Mouse (Mus musculus): ENCODE results near the gene Olfr1443. TPM values are rescaled to one million over a fixed set of nuclear protein-coding genes. Genes with fewer than 3 reads are reported as not detected.

The Olfr1443 gene
- polyA plus RNA-seq, 1 experiment = not detected

- TF ChIP-seq POLR2A (IDR thresholded peaks at IDR 0.05; ENCODE audit: low read depth, low read length) (no peak), CTCF (IDR thresholded peaks at IDR 0.05; ENCODE audit: extremely low read depth, insufficient read length, insufficient replicate concordance, low read depth, low read length) (no peak)
- Histone ChIP-seq H3K4me3 (ENCODE audit: low read depth, low read length) (no peak within 1 kb of the TSS), H3K27ac (ENCODE audit: insufficient read depth, low read depth, low read length) (no peak within 1 kb of the TSS), H3K27me3 (ENCODE audit: control insufficient read depth, insufficient read depth, low read length) (no peaks in the 10 kb centered on the region), H3K36me3 (ENCODE audit: control insufficient read depth, insufficient read depth, low read length) (no peaks in the 10 kb centered on the region), H3K4me1 (ENCODE audit: control insufficient read depth, insufficient read depth, insufficient read length, low read length) (no peaks in the 10 kb centered on the region)
Measured at GRCm38 (mm10) chr19:12670139-12670538, 7.8 kb upstream of the Olfr1443 start, which contains the start of gene Olfr1442. Olfr1442 (plus strand) TSS chr19:12670439.

- no peaks in the 10 kb centered on the region for H3K36me3 ChIP-seq (ENCODE audit: control insufficient read depth, insufficient read depth, low read length)
- no peak overlapping the region for H3K27ac ChIP-seq (ENCODE audit: insufficient read depth, low read depth, low read length)
- TF ChIP-seq POLR2A (IDR thresholded peaks at IDR 0.05; ENCODE audit: low read depth, low read length) = no peak
- TF ChIP-seq CTCF (IDR thresholded peaks at IDR 0.05; ENCODE audit: extremely low read depth, insufficient read length, insufficient replicate concordance, low read depth, low read length) = no peak
- no peaks in the 10 kb centered on the region for H3K27me3 ChIP-seq (ENCODE audit: control insufficient read depth, insufficient read depth, low read length)
- 83% methylated on average over 4 of the region's 4 CpGs for WGBS
- no peaks in the 10 kb centered on the region for H3K4me1 ChIP-seq (ENCODE audit: control insufficient read depth, insufficient read depth, insufficient read length, low read length)
- H3K4me3 ChIP-seq (ENCODE audit: low read depth, low read length) = no peak overlapping the region
Measured at GRCm38 (mm10) chr19:12671051-12671450, 6.9 kb upstream of the Olfr1443 start.

DNA sequence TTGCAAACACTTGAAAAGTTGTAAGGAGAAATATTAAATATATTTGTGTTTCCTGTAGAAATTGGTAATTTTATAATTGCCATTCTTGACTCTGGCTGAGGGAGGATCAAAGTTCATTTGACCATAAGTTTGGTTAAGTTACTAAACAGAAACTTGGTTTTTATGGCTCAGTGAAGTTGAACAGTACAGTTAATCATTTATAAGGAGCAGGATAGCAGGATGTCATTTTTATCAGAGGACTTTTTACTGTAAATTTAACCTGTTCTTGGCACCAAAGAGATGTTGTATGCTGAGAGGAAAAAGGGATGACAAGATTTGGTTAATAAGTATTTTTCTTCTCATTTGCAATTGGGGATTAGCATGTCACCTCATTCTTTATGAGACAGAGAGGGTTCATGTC is 6.7 kb downstream of the Olfr1443 start:
- no peak overlapping the region for H3K4me3 ChIP-seq (ENCODE audit: low read depth, low read length)
- no peak overlapping the region for H3K27ac ChIP-seq (ENCODE audit: insufficient read depth, low read depth, low read length)
- H3K36me3 ChIP-seq (ENCODE audit: control insufficient read depth, insufficient read depth, low read length) = no peaks in the 10 kb centered on the region
- no peaks in the 10 kb centered on the region for H3K27me3 ChIP-seq (ENCODE audit: control insufficient read depth, insufficient read depth, low read length)
- TF ChIP-seq POLR2A (IDR thresholded peaks at IDR 0.05; ENCODE audit: low read depth, low read length) (no peak), CTCF (IDR thresholded peaks at IDR 0.05; ENCODE audit: extremely low read depth, insufficient read length, insufficient replicate concordance, low read depth, low read length) (no peak)
- H3K4me1 ChIP-seq (ENCODE audit: control insufficient read depth, insufficient read depth, insufficient read length, low read length) = 0 out of 2 replicates have a peak, but pooled peaks cover 3% of the 10 kb centered on the region

GRCm38 (mm10) chr19:12685231-12685630 is 7.3 kb downstream of the Olfr1443 start:
- no peaks in the 10 kb centered on the region for H3K27me3 ChIP-seq (ENCODE audit: control insufficient read depth, insufficient read depth, low read length)
- no peak overlapping the region for H3K27ac ChIP-seq (ENCODE audit: insufficient read depth, low read depth, low read length)
- 0 out of 2 replicates have a peak, but pooled peaks cover 3% of the 10 kb centered on the region for H3K4me1 ChIP-seq (ENCODE audit: control insufficient read depth, insufficient read depth, insufficient read length, low read length)
- TF ChIP-seq CTCF (IDR thresholded peaks at IDR 0.05; ENCODE audit: extremely low read depth, insufficient read length, insufficient replicate concordance, low read depth, low read length) (no peak), POLR2A (IDR thresholded peaks at IDR 0.05; ENCODE audit: low read depth, low read length) (no peak)
- no peak overlapping the region for H3K4me3 ChIP-seq (ENCODE audit: low read depth, low read length)
- no peaks in the 10 kb centered on the region for H3K36me3 ChIP-seq (ENCODE audit: control insufficient read depth, insufficient read depth, low read length)

GRCm38 (mm10) chr19:12695590-12695989 is 17.7 kb downstream of the Olfr1443 start, which contains the start of gene Keg1:
Keg1 (plus strand) TSS chr19:12695786.
- Histone ChIP-seq H3K4me1 (ENCODE audit: control insufficient read depth, insufficient read depth, insufficient read length, low read length) (no peaks in the 10 kb centered on the region), H3K27ac (ENCODE audit: insufficient read depth, low read depth, low read length) (no peak within 1 kb of the TSS), H3K27me3 (ENCODE audit: control insufficient read depth, insufficient read depth, low read length) (no peaks in the 10 kb centered on the region), H3K36me3 (ENCODE audit: control insufficient read depth, insufficient read depth, low read length) (no peaks in the 10 kb centered on the region), H3K4me3 (ENCODE audit: low read depth, low read length) (no peak within 1 kb of the TSS)
- no peak for TF ChIP-seq CTCF (IDR thresholded peaks at IDR 0.05; ENCODE audit: extremely low read depth, insufficient read length, insufficient replicate concordance, low read depth, low read length)
- TF ChIP-seq POLR2A (IDR thresholded peaks at IDR 0.05; ENCODE audit: low read depth, low read length) = no peak
- 42% methylated on average over 3 of the region's 3 CpGs for WGBS

DNA sequence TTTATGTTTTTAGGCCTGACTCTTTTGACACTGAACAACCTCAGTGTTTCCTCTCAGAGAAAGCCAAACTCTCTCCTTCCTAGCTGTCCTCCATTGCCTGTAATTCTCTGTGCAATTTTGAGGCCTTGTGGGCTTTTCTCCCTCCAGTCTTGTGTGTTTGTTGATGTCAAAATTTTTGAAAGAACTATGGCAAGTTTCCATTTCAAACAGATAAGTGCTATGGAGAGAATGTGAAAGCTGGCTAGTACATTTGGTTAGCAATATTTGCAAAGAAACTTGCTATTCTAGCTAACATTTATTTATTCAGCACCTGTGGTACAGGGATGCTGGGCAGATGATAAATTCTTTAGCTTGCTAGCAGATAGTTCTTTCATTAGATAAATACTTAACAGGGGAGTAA is 18.3 kb downstream of the Olfr1443 start:
- TF ChIP-seq CTCF (IDR thresholded peaks at IDR 0.05; ENCODE audit: extremely low read depth, insufficient read length, insufficient replicate concordance, low read depth, low read length) (no peak), POLR2A (IDR thresholded peaks at IDR 0.05; ENCODE audit: low read depth, low read length) (no peak)
- Histone ChIP-seq H3K36me3 (ENCODE audit: control insufficient read depth, insufficient read depth, low read length) (no peaks in the 10 kb centered on the region), H3K27ac (ENCODE audit: insufficient read depth, low read depth, low read length) (no peak overlapping the region), H3K4me1 (ENCODE audit: control insufficient read depth, insufficient read depth, insufficient read length, low read length) (no peaks in the 10 kb centered on the region), H3K4me3 (ENCODE audit: low read depth, low read length) (no peak overlapping the region), H3K27me3 (ENCODE audit: control insufficient read depth, insufficient read depth, low read length) (no peaks in the 10 kb centered on the region)

DNA sequence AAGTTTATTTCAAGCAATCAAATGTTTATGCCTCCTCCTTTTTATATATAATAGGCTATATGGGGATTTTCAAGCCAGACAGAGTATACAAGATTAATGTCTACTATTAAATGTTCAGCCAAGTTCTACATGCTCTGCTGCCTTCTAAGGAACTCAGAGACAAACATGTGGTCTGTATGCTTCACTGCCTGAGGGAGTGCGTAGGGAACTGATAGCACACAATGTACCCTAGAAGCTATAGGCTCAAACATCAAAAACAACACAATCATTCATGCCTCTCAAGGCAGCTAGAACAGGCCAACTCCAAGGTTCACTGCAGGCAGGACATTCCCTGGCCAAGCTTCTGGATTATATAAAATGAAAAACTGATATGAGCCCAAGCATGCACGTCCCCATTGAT is 30.5 kb downstream of the Olfr1443 start:
- Histone ChIP-seq H3K36me3 (ENCODE audit: control insufficient read depth, insufficient read depth, low read length) (no peaks in the 10 kb centered on the region), H3K27me3 (ENCODE audit: control insufficient read depth, insufficient read depth, low read length) (no peaks in the 10 kb centered on the region), H3K27ac (ENCODE audit: insufficient read depth, low read depth, low read length) (no peak overlapping the region), H3K4me3 (ENCODE audit: low read depth, low read length) (no peak overlapping the region), H3K4me1 (ENCODE audit: control insufficient read depth, insufficient read depth, insufficient read length, low read length) (no peaks in the 10 kb centered on the region)
- WGBS = 72% methylated on average over 2 of the region's 2 CpGs
- TF ChIP-seq CTCF (IDR thresholded peaks at IDR 0.05; ENCODE audit: extremely low read depth, insufficient read length, insufficient replicate concordance, low read depth, low read length) = no peak

GRCm38 (mm10) chr19:12708986-12709385 is 31.1 kb downstream of the Olfr1443 start:
- H3K4me1 ChIP-seq (ENCODE audit: control insufficient read depth, insufficient read depth, insufficient read length, low read length) = no peaks in the 10 kb centered on the region
- H3K27me3 ChIP-seq (ENCODE audit: control insufficient read depth, insufficient read depth, low read length) = no peaks in the 10 kb centered on the region
- no peak overlapping the region for H3K4me3 ChIP-seq (ENCODE audit: low read depth, low read length)
- no peaks in the 10 kb centered on the region for H3K36me3 ChIP-seq (ENCODE audit: control insufficient read depth, insufficient read depth, low read length)
- TF ChIP-seq POLR2A (IDR thresholded peaks at IDR 0.05; ENCODE audit: low read depth, low read length) = no peak
- no peak for TF ChIP-seq CTCF (IDR thresholded peaks at IDR 0.05; ENCODE audit: extremely low read depth, insufficient read length, insufficient replicate concordance, low read depth, low read length)
- H3K27ac ChIP-seq (ENCODE audit: insufficient read depth, low read depth, low read length) = no peak overlapping the region
